Mouse (Mus musculus): ENCODE measurements at regions not wholly inside any gene's neighbourhood (a gene's known extent, or its start where the extent isn't known, plus 50 kb on each side); places are given as distances from the start of the nearest gene placed in this dataset.
"Not testable (repeated sequence)": the region's sequence is repeated elsewhere in the genome, so short reads cannot be mapped to it uniquely, and the experiment has no call there.

DNA sequence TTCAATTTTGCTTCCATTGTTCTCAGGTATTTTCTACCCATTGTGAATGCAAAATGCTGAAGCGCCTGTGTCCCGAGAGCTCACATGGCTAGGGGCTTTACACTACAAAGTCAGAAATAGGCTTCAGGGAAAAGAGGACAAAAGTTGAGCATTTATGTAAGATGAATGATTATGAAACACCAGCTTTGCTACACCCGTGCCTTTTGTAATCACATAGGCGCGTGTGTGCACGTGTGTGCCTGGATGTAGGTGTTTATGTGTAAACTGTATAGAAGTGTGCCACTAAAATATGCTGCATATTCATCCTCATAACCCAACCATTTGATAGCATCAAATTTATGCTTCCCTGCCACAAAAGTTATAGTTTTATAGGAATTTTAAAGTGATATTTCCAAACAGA, 547.2 kb upstream of the BB014433 start:
- Histone ChIP-seq H3K27me3 (replicated peaks) (no peaks in the 10 kb centered on the region), H3K9me3 (peaks cover 26% of the 10 kb centered on the region), H3K36me3 (replicated peaks; ENCODE audit: low read length) (no peaks in the 10 kb centered on the region), H3K4me1 (no peaks in the 10 kb centered on the region), H3K4me3 (replicated peaks) (no peak overlapping the region)
- TF ChIP-seq FLI1 (IDR thresholded peaks at IDR 0.05; ENCODE audit: low read length) (no peak), GATA1 (IDR thresholded peaks at IDR 0.05; ENCODE audit: borderline replicate concordance, low read length) (no peak)

DNA sequence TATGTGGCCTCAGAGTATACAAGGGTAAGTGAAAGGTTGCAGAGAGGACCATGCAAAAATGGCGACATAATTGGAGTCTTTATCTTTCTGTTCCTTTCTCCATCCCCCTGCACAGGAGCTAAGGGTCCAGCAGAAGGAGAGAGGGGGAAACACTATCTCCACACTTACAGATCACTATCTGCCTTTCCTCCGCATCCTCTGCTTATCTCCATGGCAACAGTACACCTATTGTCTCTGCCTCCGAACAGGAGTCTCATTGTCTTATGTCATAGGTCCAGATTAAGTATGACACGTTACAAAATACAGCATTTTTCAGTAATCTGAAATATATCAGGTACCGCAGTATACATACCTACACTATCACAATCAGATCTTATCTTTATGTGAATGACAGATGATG, 537.9 kb upstream of the BB014433 start:
- H3K9me3 ChIP-seq: peaks cover 29% of the 10 kb centered on the region
- TF ChIP-seq GATA1 (IDR thresholded peaks at IDR 0.05; ENCODE audit: borderline replicate concordance, low read length) (no peak), FLI1 (IDR thresholded peaks at IDR 0.05; ENCODE audit: low read length) (no peak)

DNA sequence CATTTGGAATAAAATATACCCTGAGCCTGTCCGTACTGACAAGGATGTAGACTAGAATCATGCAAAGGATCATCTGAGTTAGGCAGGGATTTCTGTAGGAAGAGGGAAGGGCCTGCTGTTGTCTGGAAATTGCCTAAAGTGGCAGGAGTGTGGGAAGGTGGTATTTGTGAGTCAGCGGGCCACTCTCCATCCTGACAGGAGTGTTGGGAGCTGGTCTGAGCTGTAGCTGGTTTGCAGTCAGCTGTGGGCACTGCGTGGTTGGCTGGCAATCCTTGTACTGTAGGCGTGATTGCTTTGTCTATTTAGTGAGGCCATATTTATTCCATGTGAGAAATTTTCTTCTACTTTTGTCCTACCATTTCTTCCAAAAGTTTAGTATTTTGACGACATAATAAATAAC, 524.2 kb upstream of the BB014433 start:
- Histone ChIP-seq H3K36me3 (replicated peaks; ENCODE audit: low read length) (no peaks in the 10 kb centered on the region), H3K27me3 (replicated peaks) (no peaks in the 10 kb centered on the region)
- TF ChIP-seq FLI1 (IDR thresholded peaks at IDR 0.05; ENCODE audit: low read length) (no peak), GATA1 (IDR thresholded peaks at IDR 0.05; ENCODE audit: borderline replicate concordance, low read length) (no peak)

More for the DNA sequence above, 537.9 kb upstream of the BB014433 start:
- no peaks in the 10 kb centered on the region for H3K27me3 ChIP-seq (replicated peaks)
- no peaks in the 10 kb centered on the region for H3K4me1 ChIP-seq
- H3K4me3 ChIP-seq (replicated peaks): no peak overlapping the region
- H3K36me3 ChIP-seq (replicated peaks; ENCODE audit: low read length): no peaks in the 10 kb centered on the region

DNA sequence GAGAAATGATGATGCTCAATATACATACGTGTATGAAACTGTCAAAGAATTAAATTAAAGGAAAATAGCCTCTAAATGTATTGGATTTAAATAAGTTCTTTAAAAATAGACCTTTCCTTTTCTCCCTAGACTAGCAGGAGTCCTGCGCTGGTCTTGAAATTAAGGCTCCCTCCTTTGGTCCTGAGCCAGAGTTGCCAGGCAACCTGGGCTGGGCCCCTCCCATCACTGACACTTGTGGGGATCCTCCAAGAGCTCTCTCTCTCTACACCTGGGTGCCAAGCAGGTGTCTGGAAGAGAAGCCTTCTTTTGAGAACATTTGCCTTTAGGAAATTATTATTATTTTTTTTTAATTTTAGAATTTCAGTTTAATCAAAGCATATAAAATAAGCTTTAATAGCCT, 521.9 kb upstream of the BB014433 start:
- H3K4me3 ChIP-seq (replicated peaks): no peak overlapping the region
- TF ChIP-seq GATA1 (IDR thresholded peaks at IDR 0.05; ENCODE audit: borderline replicate concordance, low read length) (no peak), FLI1 (IDR thresholded peaks at IDR 0.05; ENCODE audit: low read length) (no peak)
- H3K27me3 ChIP-seq (replicated peaks): no peaks in the 10 kb centered on the region
- H3K36me3 ChIP-seq (replicated peaks; ENCODE audit: low read length): no peaks in the 10 kb centered on the region
- H3K9me3 ChIP-seq: peaks cover 22% of the 10 kb centered on the region
- H3K4me1 ChIP-seq: no peaks in the 10 kb centered on the region

More for the DNA sequence above, 524.2 kb upstream of the BB014433 start:
- Histone ChIP-seq H3K4me3 (replicated peaks) (no peak overlapping the region), H3K9me3 (peaks cover 12% of the 10 kb centered on the region; the same call in 1 of the 2 replicates), H3K4me1 (no peaks in the 10 kb centered on the region)

DNA sequence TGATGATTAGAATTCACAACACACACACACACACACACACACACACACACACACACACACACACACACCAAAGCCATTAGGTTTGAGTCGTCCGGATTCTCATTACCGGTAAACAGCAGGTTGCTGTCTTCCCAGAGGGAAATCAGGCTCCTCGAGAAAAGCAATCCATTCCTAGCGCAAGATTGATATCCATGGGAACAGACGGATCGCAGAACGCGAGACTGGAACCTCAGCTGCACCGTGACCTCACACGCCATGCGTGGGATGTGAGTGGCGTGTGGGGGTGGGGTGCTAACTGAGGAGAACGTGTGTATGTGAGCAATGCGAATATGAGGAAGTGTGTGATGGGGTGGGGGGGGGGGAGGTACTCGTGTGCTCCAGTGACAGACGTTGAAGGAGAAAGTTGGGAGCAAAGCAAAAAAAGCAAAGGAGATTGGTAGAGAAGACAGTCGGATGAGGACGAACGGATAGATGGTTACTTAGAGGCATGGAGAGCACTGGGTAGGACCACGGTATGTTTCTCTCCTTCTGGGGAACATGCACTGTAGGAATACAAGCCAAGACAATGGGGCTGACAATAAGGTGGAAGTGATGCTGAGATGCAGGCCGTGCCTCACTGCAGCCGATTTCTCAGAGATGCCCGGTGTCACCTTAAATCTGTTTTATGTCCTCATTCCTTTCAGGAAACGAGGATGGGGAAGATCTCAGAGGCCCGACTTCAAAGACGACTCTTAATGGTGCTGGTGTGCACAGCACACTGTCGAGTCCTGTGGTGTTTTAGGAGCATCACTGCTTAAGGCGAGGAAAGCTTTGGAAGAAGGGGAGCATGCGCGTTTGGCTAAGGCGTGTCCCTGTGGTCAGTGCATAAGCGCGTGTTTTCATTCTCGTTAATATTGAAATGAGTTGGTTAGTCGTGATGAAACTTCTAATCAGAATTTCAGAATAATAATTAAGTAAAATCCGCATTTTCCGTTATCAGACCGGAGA, 516.7 kb upstream of the BB014433 start:
- no peaks in the 10 kb centered on the region for H3K36me3 ChIP-seq (replicated peaks; ENCODE audit: low read length)
- H3K4me1 ChIP-seq: no peaks in the 10 kb centered on the region
- peak overlapping the region; percentile 59 for H3K4me3 ChIP-seq (replicated peaks)
- no peaks in the 10 kb centered on the region for H3K27me3 ChIP-seq (replicated peaks)
- no peak for TF ChIP-seq GATA1 (IDR thresholded peaks at IDR 0.05; ENCODE audit: borderline replicate concordance, low read length)
- TF ChIP-seq FLI1 (IDR thresholded peaks at IDR 0.05; ENCODE audit: low read length): no peak
- peaks cover 51% of the 10 kb centered on the region for H3K9me3 ChIP-seq

DNA sequence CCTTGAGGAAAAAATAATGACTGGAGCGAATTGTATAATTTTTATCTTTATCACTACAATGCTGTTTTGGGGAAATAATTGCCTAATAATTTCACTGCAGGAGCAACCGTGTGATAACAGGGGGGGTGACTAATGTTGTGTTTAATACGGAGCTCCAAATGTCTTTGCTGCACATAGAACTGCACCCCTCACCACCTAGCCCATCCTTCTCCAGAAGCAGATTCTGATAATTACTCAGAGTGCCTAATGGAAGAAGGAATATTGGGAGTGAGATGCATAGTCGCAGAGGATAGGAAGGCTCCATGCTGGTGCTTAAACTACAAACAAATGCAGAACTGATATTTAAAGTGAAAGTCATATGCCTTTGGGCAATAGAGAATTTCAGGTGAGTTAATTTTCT, 486.1 kb upstream of the BB014433 start:
- Histone ChIP-seq H3K9me3 (peaks cover 8% of the 10 kb centered on the region; the same call in 1 of the 2 replicates), H3K4me3 (replicated peaks) (no peak overlapping the region), H3K27me3 (replicated peaks) (no peaks in the 10 kb centered on the region), H3K36me3 (replicated peaks; ENCODE audit: low read length) (no peaks in the 10 kb centered on the region), H3K4me1 (no peaks in the 10 kb centered on the region)
- no peak for TF ChIP-seq GATA1 (IDR thresholded peaks at IDR 0.05; ENCODE audit: borderline replicate concordance, low read length)
- no peak for TF ChIP-seq FLI1 (IDR thresholded peaks at IDR 0.05; ENCODE audit: low read length)

DNA sequence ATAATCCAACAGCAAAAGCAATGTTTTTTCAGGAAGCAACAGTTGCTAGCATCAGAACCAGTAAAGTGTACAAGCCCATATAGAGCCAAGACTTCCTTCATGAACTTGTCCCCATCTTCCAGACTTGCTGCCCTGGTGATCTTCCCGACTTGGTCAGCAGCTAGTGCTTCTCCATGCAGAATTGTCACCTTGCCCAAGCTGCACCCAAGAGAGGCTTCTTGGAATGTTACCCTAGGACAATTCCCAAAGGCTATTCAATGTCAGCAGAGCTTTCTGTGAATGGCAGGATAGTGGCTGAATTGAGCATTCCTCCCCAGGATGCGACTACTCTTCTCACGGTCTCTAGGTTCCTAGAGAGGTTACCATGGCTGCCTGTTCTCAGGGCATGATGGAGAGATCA, 479.6 kb upstream of the BB014433 start:
- Histone ChIP-seq H3K36me3 (replicated peaks; ENCODE audit: low read length) (no peaks in the 10 kb centered on the region), H3K4me3 (replicated peaks) (no peak overlapping the region), H3K27me3 (replicated peaks) (no peaks in the 10 kb centered on the region), H3K9me3 (peaks cover 16% of the 10 kb centered on the region), H3K4me1 (no peaks in the 10 kb centered on the region)
- TF ChIP-seq FLI1 (IDR thresholded peaks at IDR 0.05; ENCODE audit: low read length): no peak
- TF ChIP-seq GATA1 (IDR thresholded peaks at IDR 0.05; ENCODE audit: borderline replicate concordance, low read length): no peak

DNA sequence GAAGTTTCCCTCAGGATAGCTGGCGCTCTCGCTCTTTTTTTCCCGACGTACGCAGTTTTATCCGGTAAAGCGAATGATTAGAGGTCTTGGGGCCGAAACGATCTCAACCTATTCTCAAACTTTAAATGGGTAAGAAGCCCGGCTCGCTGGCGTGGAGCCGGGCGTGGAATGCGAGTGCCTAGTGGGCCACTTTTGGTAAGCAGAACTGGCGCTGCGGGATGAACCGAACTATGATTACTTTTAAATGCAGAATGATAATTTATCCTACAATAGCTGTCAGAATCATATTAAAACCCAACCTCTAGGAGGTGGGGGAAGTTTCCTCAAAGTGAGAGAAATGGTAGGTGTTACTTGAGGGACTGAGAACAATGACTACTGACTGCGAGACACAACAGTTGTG, 474.0 kb upstream of the BB014433 start:
- not testable (repeated sequence) for H3K4me1 ChIP-seq; H3K36me3 ChIP-seq (replicated peaks; ENCODE audit: low read length); H3K27me3 ChIP-seq (replicated peaks); H3K4me3 ChIP-seq (replicated peaks); H3K9me3 ChIP-seq

DNA sequence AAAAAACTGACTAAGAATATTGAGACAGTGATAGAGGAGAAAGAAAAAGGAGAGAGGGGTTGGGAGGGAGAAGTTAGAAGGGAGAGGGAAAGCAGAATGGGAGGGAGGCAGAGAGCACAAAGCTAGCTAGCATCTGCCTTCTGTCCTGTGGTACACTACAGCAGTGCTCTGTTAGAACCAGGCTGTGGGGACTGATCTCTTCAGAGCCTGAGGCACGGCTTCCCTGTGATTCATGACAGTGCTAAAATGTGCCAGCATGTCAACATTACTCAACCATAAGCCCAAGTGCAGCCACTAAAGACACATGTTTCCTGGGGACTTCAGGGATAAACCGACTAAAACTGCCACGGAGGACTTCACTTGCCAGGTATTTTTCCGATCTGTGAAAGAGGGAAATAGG, 455.1 kb upstream of the BB014433 start:
- Histone ChIP-seq H3K36me3 (replicated peaks; ENCODE audit: low read length) (no peaks in the 10 kb centered on the region), H3K4me3 (replicated peaks) (no peak overlapping the region), H3K4me1 (no peaks in the 10 kb centered on the region), H3K9me3 (peaks cover 34% of the 10 kb centered on the region), H3K27me3 (replicated peaks) (no peaks in the 10 kb centered on the region)
- TF ChIP-seq FLI1 (IDR thresholded peaks at IDR 0.05; ENCODE audit: low read length) (no peak), GATA1 (IDR thresholded peaks at IDR 0.05; ENCODE audit: borderline replicate concordance, low read length) (no peak)

DNA sequence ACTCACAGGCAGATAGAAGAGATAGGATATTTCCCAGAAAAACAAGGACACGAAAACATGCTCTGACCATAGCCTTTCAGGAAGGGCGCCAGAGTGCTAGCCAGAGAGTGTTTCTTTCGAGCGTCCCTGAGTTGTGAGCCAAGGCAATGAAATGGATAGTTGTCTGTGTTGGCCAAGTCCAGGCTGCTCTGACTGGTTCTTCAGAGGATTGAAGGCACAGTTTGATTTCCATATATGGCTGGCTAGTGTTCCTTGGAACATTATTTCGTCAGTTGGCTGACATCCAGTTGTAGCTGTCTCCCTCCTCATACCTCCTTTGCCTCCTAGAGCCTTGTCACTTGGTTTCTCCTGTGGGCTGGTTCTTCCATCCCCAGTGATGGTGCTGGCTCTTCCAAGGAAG, 451.7 kb upstream of the BB014433 start:
- Histone ChIP-seq H3K4me1 (no peaks in the 10 kb centered on the region), H3K9me3 (peaks cover 28% of the 10 kb centered on the region), H3K36me3 (replicated peaks; ENCODE audit: low read length) (no peaks in the 10 kb centered on the region), H3K27me3 (replicated peaks) (no peaks in the 10 kb centered on the region), H3K4me3 (replicated peaks) (no peak overlapping the region)
- TF ChIP-seq FLI1 (IDR thresholded peaks at IDR 0.05; ENCODE audit: low read length) (no peak), GATA1 (IDR thresholded peaks at IDR 0.05; ENCODE audit: borderline replicate concordance, low read length) (no peak)
